Mouse (Mus musculus): ENCODE measurements around the gene Tspan2. TPM values are rescaled to one million over a fixed set of nuclear protein-coding genes. Genes with fewer than 3 reads are reported as not detected.

The Tspan2 gene
- polyA plus RNA-seq, 1 experiment from 2014 or later: 34.8 TPM

- no peak overlapping the region for H3K4me3 ChIP-seq (ENCODE audit: control insufficient read depth in 1 of 2, insufficient read depth in 1 of 2, low read depth in 1 of 2, low read length in 2 of 2)
- H3K9ac ChIP-seq (ENCODE audit: low read length): no peak overlapping the region
- no peak overlapping the region; the same call in 1 of the 2 replicates for H3K4me2 ChIP-seq (ENCODE audit: low read length)
Measured at GRCm38 (mm10) chr3:102763713-102764400, 29.5 kb downstream of the Tspan2 start.

GRCm38 (mm10) chr3:102764850-102765249, 30.5 kb downstream of the Tspan2 start:
- Histone ChIP-seq H3K27me3 (ENCODE audit: control insufficient read depth, insufficient read depth, low read length) (no peaks in the 10 kb centered on the region), H3K27ac (replicated peaks in 1 of 2; ENCODE audit: control insufficient read depth in 1 of 2, insufficient read depth in 1 of 2, low read depth in 2 of 2, low read length in 2 of 2) (no peak overlapping the region), H3K4me3 (ENCODE audit: control insufficient read depth in 1 of 2, insufficient read depth in 1 of 2, low read depth in 1 of 2, low read length in 2 of 2) (no peak overlapping the region), H3K9ac (ENCODE audit: low read length) (no peak overlapping the region), H3K4me1 (ENCODE audit: control insufficient read depth in 2 of 2, insufficient read depth in 2 of 2, low read length in 2 of 2) (peaks cover 6 to 9% of the 10 kb centered on the region in 2 experiments; a peak in 2 of 4 replicates), H3K9me3 (ENCODE audit: control insufficient read depth, low read length) (no peaks in the 10 kb centered on the region), H3K36me3 (ENCODE audit: control insufficient read depth, insufficient read depth, low read length) (peaks cover 69% of the 10 kb centered on the region), H3K4me2 (ENCODE audit: low read length) (no peak overlapping the region)
- ATAC-seq (ENCODE audit: insufficient number of reproducible peaks, insufficient read depth, low FRiP score, low read depth): no peak
- WGBS: 52% methylated on average over 7 of the region's 7 CpGs

More at GRCm38 (mm10) chr3:102763713-102764400, 29.5 kb downstream of the Tspan2 start:
- H3K4me1 ChIP-seq (ENCODE audit: control insufficient read depth in 2 of 2, insufficient read depth in 2 of 2, low read length in 2 of 2): peaks cover 6 to 9% of the 10 kb centered on the region in 2 experiments; a peak in 2 of 4 replicates
- WGBS: 28% methylated on average over 10 of the region's 10 CpGs
- no peaks in the 10 kb centered on the region for H3K9me3 ChIP-seq (ENCODE audit: control insufficient read depth, low read length)
- peaks cover 73% of the 10 kb centered on the region for H3K36me3 ChIP-seq (ENCODE audit: control insufficient read depth, insufficient read depth, low read length)
- peak overlapping the region; percentile 34 to 50; a peak in 3 of 4 replicates for H3K27ac ChIP-seq (replicated peaks in 1 of 2; ENCODE audit: control insufficient read depth in 1 of 2, insufficient read depth in 1 of 2, low read depth in 2 of 2, low read length in 2 of 2)
- peak; percentile 59; the same call in 1 of the 2 replicates for ATAC-seq (ENCODE audit: insufficient number of reproducible peaks, insufficient read depth, low FRiP score, low read depth)
- H3K27me3 ChIP-seq (ENCODE audit: control insufficient read depth, insufficient read depth, low read length): no peaks in the 10 kb centered on the region

- no peaks in the 10 kb centered on the region for H3K4me1 ChIP-seq (ENCODE audit: control insufficient read depth in 2 of 2, insufficient read depth in 2 of 2, low read length in 2 of 2)
- peaks cover 22% of the 10 kb centered on the region for H3K36me3 ChIP-seq (ENCODE audit: control insufficient read depth, insufficient read depth, low read length)
- H3K9ac ChIP-seq (ENCODE audit: low read length): no peak overlapping the region
- 88% methylated on average over 4 of the region's 4 CpGs for WGBS
- H3K27me3 ChIP-seq (ENCODE audit: control insufficient read depth, insufficient read depth, low read length): no peaks in the 10 kb centered on the region
- H3K4me3 ChIP-seq (ENCODE audit: control insufficient read depth in 1 of 2, insufficient read depth in 1 of 2, low read depth in 1 of 2, low read length in 2 of 2): no peak overlapping the region
- no peak overlapping the region for H3K4me2 ChIP-seq (ENCODE audit: low read length)
- ATAC-seq (ENCODE audit: insufficient number of reproducible peaks, insufficient read depth, low FRiP score, low read depth): no peak
- H3K9me3 ChIP-seq (ENCODE audit: control insufficient read depth, low read length): no peaks in the 10 kb centered on the region
- no peak overlapping the region for H3K27ac ChIP-seq (replicated peaks in 1 of 2; ENCODE audit: control insufficient read depth in 1 of 2, insufficient read depth in 1 of 2, low read depth in 2 of 2, low read length in 2 of 2)
Measured at GRCm38 (mm10) chr3:102773018-102773417, 38.7 kb downstream of the Tspan2 start.

- no peak within 1 kb of the TSS for H3K4me2 ChIP-seq (ENCODE audit: low read length)
- no peaks in the 10 kb centered on the region for H3K9me3 ChIP-seq (ENCODE audit: control insufficient read depth, low read length)
Measured at GRCm38 (mm10) chr3:102782618-102783017, 48.3 kb downstream of the Tspan2 start, which contains the start of gene Tshb. Gene Tshb, minus strand, starts transcription at chr3:102782718.

GRCm38 (mm10) chr3:102787369-102787768, 53.0 kb downstream of the Tspan2 start:
- Histone ChIP-seq H3K9ac (ENCODE audit: low read length) (no peak overlapping the region), H3K4me1 (ENCODE audit: control insufficient read depth in 2 of 2, insufficient read depth in 2 of 2, low read length in 2 of 2) (no peaks in the 10 kb centered on the region), H3K36me3 (ENCODE audit: control insufficient read depth, insufficient read depth, low read length) (no peaks in the 10 kb centered on the region), H3K4me2 (ENCODE audit: low read length) (no peak overlapping the region), H3K9me3 (ENCODE audit: control insufficient read depth, low read length) (no peaks in the 10 kb centered on the region), H3K4me3 (ENCODE audit: control insufficient read depth in 1 of 2, insufficient read depth in 1 of 2, low read depth in 1 of 2, low read length in 2 of 2) (no peak overlapping the region), H3K27ac (replicated peaks in 1 of 2; ENCODE audit: control insufficient read depth in 1 of 2, insufficient read depth in 1 of 2, low read depth in 2 of 2, low read length in 2 of 2) (no peak overlapping the region), H3K27me3 (ENCODE audit: control insufficient read depth, insufficient read depth, low read length) (no peaks in the 10 kb centered on the region)
- 19% methylated on average over 4 of the region's 4 CpGs for WGBS
- no peak for ATAC-seq (ENCODE audit: insufficient number of reproducible peaks, insufficient read depth, low FRiP score, low read depth)

More at GRCm38 (mm10) chr3:102782618-102783017, 48.3 kb downstream of the Tspan2 start, which contains the start of gene Tshb:
- Histone ChIP-seq H3K27ac (replicated peaks in 1 of 2; ENCODE audit: control insufficient read depth in 1 of 2, insufficient read depth in 1 of 2, low read depth in 2 of 2, low read length in 2 of 2) (no peak within 1 kb of the TSS), H3K36me3 (ENCODE audit: control insufficient read depth, insufficient read depth, low read length) (no peaks in the 10 kb centered on the region), H3K9ac (ENCODE audit: low read length) (no peak within 1 kb of the TSS), H3K4me1 (ENCODE audit: control insufficient read depth in 2 of 2, insufficient read depth in 2 of 2, low read length in 2 of 2) (no peaks in the 10 kb centered on the region), H3K27me3 (ENCODE audit: control insufficient read depth, insufficient read depth, low read length) (no peaks in the 10 kb centered on the region), H3K4me3 (ENCODE audit: control insufficient read depth in 1 of 2, insufficient read depth in 1 of 2, low read depth in 1 of 2, low read length in 2 of 2) (no peak within 1 kb of the TSS)
- no peak for ATAC-seq (ENCODE audit: insufficient number of reproducible peaks, insufficient read depth, low FRiP score, low read depth)
- WGBS: 64% methylated on average over 2 of the region's 2 CpGs

- Histone ChIP-seq H3K27ac (replicated peaks in 1 of 2; ENCODE audit: control insufficient read depth in 1 of 2, insufficient read depth in 1 of 2, low read depth in 2 of 2, low read length in 2 of 2) (no peak overlapping the region), H3K9me3 (ENCODE audit: control insufficient read depth, low read length) (no peaks in the 10 kb centered on the region), H3K36me3 (ENCODE audit: control insufficient read depth, insufficient read depth, low read length) (no peaks in the 10 kb centered on the region), H3K4me3 (ENCODE audit: control insufficient read depth in 1 of 2, insufficient read depth in 1 of 2, low read depth in 1 of 2, low read length in 2 of 2) (no peak overlapping the region), H3K9ac (ENCODE audit: low read length) (no peak overlapping the region), H3K27me3 (ENCODE audit: control insufficient read depth, insufficient read depth, low read length) (no peaks in the 10 kb centered on the region), H3K4me2 (ENCODE audit: low read length) (no peak overlapping the region), H3K4me1 (ENCODE audit: control insufficient read depth in 2 of 2, insufficient read depth in 2 of 2, low read length in 2 of 2) (no peaks in the 10 kb centered on the region)
- ATAC-seq (ENCODE audit: insufficient number of reproducible peaks, insufficient read depth, low FRiP score, low read depth): no peak
- WGBS: 4% methylated on average over 3 of the region's 3 CpGs
Measured at GRCm38 (mm10) chr3:102803937-102804336, 69.6 kb downstream of the Tspan2 start.

GRCm38 (mm10) chr3:102842386-102842785, 108.1 kb downstream of the Tspan2 start:
- no peaks in the 10 kb centered on the region for H3K27me3 ChIP-seq (ENCODE audit: control insufficient read depth, insufficient read depth, low read length)
- H3K4me1 ChIP-seq (ENCODE audit: control insufficient read depth in 2 of 2, insufficient read depth in 2 of 2, low read length in 2 of 2): no peaks in the 10 kb centered on the region
- no peak overlapping the region for H3K4me3 ChIP-seq (ENCODE audit: control insufficient read depth in 1 of 2, insufficient read depth in 1 of 2, low read depth in 1 of 2, low read length in 2 of 2)
- no peak overlapping the region for H3K9ac ChIP-seq (ENCODE audit: low read length)
- 32% methylated on average over 1 of the region's 1 CpGs for WGBS
- no peak overlapping the region for H3K27ac ChIP-seq (replicated peaks in 1 of 2; ENCODE audit: control insufficient read depth in 1 of 2, insufficient read depth in 1 of 2, low read depth in 2 of 2, low read length in 2 of 2)
- no peaks in the 10 kb centered on the region for H3K9me3 ChIP-seq (ENCODE audit: control insufficient read depth, low read length)
- no peaks in the 10 kb centered on the region for H3K36me3 ChIP-seq (ENCODE audit: control insufficient read depth, insufficient read depth, low read length)
- H3K4me2 ChIP-seq (ENCODE audit: low read length): no peak overlapping the region
- ATAC-seq (ENCODE audit: insufficient number of reproducible peaks, insufficient read depth, low FRiP score, low read depth): no peak

- no peak overlapping the region for H3K4me3 ChIP-seq (ENCODE audit: control insufficient read depth in 1 of 2, insufficient read depth in 1 of 2, low read depth in 1 of 2, low read length in 2 of 2)
- ATAC-seq (ENCODE audit: insufficient number of reproducible peaks, insufficient read depth, low FRiP score, low read depth): no peak
Measured at GRCm38 (mm10) chr3:102848661-102849060, 114.3 kb downstream of the Tspan2 start.

More at GRCm38 (mm10) chr3:102848661-102849060, 114.3 kb downstream of the Tspan2 start:
- Histone ChIP-seq H3K36me3 (ENCODE audit: control insufficient read depth, insufficient read depth, low read length) (no peaks in the 10 kb centered on the region), H3K9me3 (ENCODE audit: control insufficient read depth, low read length) (no peaks in the 10 kb centered on the region), H3K9ac (ENCODE audit: low read length) (no peak overlapping the region), H3K4me1 (ENCODE audit: control insufficient read depth in 2 of 2, insufficient read depth in 2 of 2, low read length in 2 of 2) (no peaks in the 10 kb centered on the region), H3K4me2 (ENCODE audit: low read length) (no peak overlapping the region), H3K27me3 (ENCODE audit: control insufficient read depth, insufficient read depth, low read length) (no peaks in the 10 kb centered on the region), H3K27ac (replicated peaks in 1 of 2; ENCODE audit: control insufficient read depth in 1 of 2, insufficient read depth in 1 of 2, low read depth in 2 of 2, low read length in 2 of 2) (no peak overlapping the region)

All from heart, embryonic 14.5 days (tissue).